Mouse (Mus musculus): Measurements from ENCODE around the gene Blm.

The Blm gene

DNA sequence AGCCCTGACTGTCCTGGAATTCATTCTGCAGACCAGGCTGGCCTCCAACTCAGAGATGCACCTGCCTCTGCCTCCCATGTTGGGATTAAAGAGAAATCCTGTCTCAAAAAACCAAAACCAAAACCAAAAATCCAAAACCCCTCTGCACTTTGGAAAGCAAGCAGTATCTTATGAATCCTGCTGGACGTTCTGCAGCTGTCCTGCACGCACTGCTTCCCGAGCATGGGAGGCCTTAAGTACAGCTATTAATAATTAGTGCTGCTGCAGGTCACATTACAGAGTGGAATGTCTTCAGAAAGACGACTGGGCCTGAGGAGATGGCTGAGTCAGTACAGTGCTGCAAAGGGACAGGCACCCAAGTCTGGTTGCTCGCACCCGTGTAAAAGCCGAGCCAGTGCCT, 73.0 kb downstream of the Blm start:
- DNase-seq (ENCODE audit: extremely low spot score, low spot score) = no peak

DNA sequence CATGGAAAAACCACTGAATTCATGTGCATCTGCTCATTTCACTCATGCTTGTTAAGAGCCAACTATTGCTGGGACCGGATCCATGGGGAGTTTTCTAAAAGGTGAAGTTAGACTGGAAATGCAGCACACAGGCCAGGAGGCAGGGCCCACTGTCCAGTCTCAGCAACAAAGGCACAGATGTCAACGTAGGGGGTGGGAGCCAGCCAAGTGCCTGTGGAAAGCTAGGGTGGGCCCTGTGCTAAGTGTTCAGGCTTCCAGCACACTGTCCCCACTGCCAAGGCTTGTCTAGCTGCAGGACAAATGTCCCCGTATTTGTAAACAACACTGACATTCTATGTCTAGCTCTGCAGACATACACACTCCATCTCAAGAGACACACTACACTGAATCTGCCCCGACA, 74.0 kb downstream of the Blm start:
- DNase-seq (ENCODE audit: extremely low spot score, low spot score) = no peak

DNA sequence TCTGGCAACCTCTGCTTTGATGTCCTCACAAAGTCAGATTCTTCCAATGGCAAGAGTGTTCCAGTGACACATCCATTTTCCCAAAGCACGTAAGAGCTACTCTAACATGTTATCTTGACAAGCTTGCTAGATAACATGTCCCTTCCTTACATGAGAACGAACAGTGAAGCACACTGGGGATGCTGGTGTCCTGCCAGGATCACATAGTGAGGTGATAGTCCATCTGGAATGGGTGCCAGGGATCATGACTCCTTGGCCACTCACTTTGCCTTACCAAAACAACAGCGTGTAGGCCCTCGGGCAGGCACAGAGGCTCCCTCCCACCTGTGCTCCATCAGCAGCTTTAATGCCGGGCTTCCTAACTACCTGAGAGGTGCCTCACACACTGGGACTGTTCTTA, 74.7 kb downstream of the Blm start:
- DNase-seq (ENCODE audit: extremely low spot score, low spot score) = no peak

DNA sequence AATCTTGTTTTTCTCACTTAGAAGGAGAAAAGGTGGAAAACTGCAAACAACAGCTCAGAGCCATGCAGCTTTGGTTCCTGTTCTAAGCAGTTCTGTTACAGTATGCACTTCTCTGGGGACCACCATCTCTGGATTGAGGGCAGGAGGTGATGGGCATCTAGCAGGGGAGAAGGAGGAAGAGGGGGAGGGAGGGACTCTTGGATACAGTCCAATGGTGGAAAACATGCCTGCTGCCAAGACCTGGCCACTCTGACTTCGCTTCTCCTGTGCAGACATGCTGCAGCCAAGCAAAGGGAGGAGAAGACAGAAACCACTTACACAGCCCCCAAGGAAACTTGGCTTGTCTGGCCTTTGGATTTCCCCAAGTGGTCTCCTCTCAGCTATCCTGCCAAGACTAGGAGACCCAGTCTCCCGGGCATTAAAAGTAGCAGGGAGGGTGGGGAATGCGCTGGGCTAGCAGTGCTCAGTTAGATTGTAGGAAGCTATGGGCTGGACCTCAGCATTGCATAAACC, 77.0 kb downstream of the Blm start:
- DNase-seq (ENCODE audit: extremely low spot score, low spot score) = no peak

DNA sequence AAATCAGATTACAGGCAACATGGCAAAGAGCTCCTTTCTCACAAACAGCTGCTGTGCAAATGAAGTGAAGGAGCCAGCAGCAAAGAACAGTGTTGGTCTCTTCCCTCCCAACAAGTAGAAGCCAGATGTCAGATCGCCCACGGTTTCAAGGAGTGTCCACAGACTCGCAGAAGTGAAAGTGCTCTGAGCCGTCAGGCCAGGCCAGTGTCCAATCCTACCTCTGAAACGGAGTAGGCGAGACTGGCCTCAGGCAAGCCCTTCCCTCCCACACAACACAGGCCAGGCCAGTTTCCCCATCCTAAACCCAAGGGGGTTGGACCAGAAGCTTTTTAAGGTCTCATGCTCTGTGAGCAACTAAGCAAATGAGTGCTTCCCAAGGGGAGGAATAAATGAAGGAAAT, 77.7 kb downstream of the Blm start:
- no peak for DNase-seq (ENCODE audit: extremely low spot score, low spot score)

DNA sequence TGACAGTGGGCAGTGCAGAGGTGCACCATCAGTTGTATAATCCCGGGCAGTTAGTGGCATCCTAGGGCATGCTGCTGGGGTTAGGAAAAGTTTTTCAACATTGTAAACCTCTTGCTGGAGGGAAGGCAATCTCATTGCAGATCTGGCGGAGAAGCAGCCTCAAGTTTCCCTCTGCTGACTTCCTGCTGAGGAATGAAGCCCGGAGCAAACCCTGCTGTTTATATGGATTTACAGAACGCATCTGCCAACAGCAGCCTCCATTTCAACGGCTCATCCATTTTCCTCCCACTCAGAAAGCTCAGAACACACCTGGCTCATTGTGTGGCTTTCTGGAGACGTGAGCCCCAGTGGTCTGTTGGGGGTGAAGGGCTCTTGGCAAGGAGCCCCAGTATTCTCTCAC, 78.6 kb downstream of the Blm start:
- no peak for DNase-seq (ENCODE audit: extremely low spot score, low spot score)

DNA sequence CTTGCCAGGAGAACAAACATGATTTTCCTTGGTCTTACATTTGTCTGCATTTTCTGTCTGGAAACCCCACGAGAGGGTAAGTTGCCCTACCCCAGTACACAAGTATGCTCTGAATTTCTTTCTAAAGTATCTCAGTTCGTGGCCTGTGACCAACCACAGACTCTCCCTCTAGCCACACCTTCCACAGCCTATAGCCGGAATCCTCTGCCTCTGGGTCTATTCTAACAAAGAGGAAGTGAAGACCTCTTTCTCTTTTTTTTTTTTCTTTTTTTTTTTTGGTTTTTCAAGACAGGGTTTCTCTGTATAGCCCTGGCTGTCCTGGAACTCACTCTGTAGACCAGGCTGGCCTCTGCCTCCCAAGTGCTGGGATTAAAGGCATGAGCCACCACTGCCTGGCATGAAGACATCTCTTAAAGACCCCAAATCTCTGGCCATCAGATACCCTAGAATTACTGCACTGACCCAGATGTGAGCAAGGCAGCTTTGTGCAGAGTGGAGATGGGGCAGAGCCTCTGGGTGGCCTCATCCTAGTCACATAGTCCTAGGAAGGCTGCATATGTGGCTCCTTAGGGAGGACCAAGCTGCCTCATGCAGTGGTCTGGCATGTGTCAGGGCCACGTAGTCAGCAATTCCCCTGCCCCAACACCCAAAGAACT, 79.3 kb downstream of the Blm start:
- DNase-seq (ENCODE audit: extremely low spot score, low spot score) = no peak

DNA sequence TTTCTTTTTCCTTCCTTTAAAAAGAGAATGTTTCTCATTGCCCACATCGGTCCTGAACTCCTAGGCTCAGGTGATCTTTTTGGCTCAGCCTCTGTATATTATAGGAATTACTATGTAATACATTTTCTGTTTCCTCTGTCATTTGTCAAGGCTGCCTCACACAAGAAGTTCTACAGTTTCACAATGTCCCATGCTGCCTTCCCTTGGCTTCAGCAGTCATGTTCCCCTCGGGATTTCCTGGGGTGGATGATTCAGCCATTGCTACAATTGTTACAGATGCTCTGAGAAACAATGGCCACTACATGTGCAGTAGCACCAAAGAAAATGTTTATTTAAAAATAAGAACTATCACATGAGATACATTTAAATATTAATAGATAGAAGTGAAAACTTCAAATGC, 80.1 kb downstream of the Blm start:
- no peak for DNase-seq (ENCODE audit: extremely low spot score, low spot score)

DNA sequence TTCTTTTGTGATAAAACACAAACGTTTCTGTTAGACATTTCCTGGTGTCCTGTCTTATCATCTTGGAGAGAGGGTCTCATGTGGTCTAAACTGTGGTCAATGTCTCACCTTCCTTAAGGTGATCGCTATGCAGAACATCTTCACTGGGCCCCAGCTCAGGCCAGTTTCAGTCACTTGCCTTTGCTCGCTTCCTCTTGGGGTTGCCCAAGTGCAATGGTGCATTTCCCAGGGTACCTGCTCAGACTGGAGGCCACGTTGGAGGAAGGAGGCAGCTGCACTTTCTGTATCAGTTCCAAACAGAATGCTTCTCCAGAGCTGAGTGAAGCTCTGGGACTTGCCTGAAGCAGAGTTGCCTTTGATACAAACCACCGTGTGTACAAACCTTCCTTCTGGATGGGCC, 80.9 kb downstream of the Blm start:
- no peak for DNase-seq (ENCODE audit: extremely low spot score, low spot score)

DNA sequence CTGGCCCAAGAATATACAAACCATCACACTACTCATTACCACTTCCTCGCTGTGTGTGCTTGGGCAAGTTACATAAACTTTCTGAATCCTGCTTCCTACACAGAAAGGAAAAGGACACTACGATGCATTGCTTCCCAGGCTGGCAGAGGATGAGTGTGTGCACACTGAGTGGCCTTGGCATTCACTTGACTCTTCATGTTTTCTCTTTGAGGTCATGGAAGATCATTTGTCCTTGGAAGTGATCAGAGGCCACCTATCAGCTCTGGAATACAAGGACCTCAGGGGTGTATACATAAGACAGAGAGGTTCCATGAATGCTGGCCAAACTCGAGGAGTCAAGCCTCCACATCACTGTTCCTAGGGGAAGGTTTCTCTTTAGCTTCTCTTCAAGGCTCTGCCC, 81.8 kb downstream of the Blm start:
- no peak for DNase-seq (ENCODE audit: extremely low spot score, low spot score)

DNA sequence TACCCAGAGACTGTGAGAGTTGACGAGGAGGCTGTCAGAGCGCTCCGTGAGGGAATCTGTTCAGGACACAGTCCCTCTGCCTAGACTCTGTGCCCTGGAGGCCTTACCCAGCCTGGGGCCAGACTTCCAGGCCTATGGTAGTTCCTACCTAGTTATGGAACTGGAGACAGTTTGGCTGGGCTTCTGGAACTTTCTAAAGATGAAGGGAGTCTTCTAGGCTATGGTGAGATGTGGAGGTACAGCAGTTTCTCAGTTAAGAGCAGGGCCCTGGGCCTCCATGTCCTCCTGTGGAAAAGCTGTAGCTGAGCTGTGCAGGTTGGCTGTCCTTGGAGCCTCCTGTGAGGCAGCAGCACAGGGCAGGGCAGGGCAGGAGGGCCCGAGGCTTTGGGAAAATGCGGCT, 82.7 kb downstream of the Blm start:
- no peak for DNase-seq (ENCODE audit: extremely low spot score, low spot score)

DNA sequence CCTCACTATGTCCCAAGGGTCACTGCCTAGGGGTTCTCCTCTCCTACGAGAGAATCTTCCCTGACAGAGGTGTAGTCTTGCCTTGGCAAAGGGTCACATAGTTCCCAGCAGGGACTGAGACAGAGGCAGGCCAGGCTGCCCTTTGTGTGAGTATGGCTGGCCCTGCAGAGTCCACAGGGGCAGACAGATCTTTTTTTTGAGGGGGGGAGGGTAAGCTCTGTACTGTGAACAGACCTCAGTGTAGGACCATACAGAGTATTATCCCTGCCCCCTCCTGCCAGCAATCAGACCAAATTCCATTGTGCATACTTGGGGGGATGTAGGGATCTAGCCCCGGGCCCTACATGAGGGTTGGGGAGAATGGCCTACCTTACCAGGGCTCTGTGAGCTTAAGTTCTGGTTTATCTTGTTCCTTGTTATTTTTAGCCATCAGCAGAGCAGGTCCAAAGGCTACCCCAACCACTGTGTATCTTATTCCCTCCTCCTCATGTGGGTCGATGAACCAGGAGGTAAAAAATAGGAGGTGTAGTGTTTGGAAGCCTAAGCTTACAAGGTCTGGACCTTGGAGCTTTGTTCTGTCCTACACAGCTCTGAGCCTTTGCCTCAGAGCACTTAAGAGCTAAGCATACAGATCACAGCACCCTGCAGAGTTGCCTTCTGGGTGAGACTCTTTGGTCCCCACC, 83.2 kb downstream of the Blm start:
- no peak for DNase-seq (ENCODE audit: extremely low spot score, low spot score)

DNA sequence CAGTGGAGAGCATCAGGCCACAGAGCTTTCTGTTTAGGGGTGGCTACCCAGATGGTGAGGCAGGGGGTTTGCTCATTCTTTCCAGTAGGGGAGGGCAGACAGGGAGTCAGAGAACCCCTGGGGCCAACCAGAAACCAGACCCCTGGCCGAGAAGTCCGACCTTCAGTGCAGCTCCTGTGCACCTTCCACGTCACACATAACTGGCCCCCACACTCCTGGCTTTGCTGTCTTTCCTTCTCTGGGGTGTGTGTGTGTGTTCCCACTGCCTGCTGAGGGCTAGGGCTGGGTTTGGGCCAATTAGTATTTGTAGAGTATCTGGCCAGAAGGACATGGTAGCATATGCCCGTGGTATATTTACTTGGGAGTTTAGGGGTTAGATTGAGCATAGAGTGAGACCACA, 84.6 kb downstream of the Blm start:
- no peak for DNase-seq (ENCODE audit: extremely low spot score, low spot score)

DNA sequence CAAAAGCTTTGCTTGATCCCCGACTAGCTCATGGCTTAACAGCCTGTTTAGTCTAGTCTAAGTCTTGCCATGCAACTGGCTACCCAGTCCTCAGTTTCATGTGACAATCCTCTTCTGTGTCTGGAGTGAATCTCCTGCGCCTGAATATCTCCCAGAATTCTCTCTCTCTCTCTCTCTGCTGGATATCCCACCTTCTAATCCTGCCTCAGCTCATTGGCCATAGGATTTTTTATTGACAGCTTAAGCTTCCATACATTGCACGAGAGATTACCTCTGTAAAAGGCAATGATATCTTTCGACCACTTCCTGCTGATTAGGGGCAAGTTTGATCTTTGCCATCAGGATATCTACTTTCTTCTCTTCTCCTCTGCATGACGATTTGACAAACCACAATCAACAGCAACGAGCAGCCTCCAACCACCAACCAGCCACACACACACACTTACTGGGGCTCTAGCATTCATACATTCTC, 85.3 kb downstream of the Blm start:
- no peak for DNase-seq (ENCODE audit: extremely low spot score, low spot score)

DNA sequence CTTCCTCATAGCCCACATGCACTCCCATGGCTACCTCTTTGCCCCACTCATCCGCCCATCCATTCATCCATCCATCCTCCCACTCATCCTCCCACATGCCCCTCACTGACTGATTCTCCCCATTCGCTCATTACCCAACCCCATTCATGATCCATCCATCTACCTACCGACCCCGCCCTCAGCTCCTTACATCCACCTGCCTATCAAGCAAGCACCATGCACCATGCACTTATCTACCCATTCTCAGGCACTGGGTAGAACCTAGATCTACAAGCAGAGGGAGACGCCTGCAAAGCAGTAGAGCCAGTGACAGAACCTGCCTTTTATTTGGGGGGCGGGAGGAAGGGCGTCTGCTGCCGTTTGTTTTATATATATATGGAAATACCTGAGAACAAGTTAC, 87.6 kb downstream of the Blm start:
- no peak for DNase-seq (ENCODE audit: extremely low spot score, low spot score)

DNA sequence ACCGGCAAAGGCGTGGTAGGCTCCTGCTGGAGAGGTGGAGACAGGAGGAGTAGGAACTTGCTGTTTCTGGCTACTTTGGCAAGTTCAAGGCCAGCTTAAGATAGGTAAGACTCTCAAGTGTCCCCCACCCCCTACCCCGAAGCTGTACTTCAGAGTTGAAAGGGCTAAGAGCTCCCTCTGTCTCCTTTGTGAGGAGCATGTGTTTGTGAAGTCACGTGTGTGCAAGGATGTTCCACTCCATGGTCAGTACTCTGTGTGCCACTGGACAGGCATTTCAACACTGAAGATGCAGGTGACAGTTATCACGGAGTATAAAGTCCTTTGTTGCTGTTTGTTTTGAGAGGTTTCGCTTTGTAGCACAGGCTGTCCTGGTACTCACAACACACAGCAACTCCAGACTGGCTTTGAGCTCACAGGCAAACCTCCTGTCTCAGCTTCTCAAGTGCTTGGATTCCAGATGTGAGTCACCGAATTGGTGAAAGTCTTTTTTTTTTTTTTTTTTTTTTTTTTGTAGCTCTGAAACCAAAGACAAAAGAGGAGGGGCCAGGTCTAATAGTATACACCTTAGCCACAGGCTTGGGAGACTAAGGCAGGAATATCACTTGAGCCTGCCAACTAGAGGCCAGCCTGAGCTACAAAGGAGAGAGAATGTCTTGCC, 88.6 kb downstream of the Blm start:
- no peak for DNase-seq (ENCODE audit: extremely low spot score, low spot score)

DNA sequence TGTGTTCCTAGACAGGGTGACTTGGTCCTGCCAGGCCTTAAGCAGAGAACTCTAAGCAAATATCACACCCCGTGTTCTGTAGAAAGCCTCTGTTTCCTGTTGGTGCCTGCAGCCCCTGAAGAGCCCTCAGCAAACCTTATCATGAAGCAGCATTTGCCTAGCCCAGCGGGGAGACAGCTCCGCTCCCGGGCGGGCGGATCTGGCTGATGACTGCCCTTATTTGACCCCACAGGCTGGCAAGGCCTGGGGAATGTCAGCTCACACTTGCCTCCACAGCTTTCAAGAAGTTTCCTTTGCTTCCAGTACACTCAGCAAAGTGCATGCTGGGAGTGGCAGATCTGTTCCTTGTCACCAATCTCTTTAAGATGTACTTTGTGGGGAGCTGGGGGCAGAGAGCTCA, 89.4 kb downstream of the Blm start:
- DNase-seq (ENCODE audit: extremely low spot score, low spot score) = peak; percentile 45

DNA sequence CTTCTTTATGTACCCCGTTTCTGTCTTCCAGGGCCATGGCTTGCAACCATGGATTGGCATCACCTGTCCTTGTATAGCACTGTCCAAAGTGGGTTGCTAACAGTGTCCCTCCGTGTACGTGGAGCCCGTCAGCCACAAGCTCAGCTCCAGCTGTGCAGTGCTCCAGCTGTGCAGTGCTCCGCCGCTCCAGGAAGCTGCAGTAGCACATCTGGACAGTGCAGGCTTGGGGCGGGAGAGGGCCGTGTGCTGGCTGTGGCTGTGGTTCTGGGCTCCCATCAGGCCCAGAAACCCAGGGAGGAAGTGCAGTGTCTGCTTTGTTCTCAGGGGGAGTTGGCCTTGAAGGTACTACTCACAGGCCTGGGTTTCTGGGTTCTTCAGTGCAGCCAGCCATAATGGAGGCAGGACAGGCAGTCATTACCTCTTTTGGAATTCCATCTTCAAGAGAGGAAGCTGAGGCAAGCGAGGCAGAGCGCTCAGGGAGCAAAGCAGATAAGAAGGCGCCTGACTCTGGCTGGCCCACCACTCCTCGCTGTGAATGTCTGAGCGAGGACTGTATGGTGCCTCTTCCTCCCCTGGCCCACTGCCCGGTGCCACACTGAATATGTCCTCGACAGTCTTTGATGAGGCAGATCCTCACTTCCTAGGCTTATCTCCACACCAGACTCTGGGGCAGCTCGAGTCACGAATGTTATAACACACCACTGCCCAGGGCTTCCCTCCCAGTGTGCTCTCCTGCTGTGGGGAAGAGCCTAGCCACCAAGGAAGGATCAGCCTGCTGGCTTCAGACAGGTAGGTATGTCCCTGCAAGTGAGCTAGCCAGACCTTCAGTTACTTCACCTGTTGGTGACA, 90.3 kb downstream of the Blm start:
- no peak for DNase-seq (ENCODE audit: extremely low spot score, low spot score)

DNA sequence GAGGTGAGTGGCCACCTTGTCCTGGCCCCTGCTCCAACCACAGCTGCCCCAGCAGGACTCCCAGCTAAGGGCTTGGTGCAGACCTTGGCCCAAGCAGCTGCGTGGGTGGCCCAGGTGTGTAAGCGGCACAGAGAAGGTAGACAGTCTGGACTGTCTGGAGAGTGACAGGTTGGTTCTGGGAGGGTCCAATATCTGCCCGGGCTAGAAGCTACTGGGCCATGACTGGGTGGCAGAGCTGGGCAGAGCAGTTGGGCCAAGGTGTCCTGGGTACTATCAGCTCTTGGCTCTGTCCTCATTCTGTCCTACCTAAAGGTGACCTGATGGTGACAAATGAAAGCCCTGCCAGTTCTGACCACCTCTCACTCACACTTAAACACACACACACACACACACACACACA, 91.8 kb downstream of the Blm start:
- DNase-seq (ENCODE audit: extremely low spot score, low spot score) = no peak

DNA sequence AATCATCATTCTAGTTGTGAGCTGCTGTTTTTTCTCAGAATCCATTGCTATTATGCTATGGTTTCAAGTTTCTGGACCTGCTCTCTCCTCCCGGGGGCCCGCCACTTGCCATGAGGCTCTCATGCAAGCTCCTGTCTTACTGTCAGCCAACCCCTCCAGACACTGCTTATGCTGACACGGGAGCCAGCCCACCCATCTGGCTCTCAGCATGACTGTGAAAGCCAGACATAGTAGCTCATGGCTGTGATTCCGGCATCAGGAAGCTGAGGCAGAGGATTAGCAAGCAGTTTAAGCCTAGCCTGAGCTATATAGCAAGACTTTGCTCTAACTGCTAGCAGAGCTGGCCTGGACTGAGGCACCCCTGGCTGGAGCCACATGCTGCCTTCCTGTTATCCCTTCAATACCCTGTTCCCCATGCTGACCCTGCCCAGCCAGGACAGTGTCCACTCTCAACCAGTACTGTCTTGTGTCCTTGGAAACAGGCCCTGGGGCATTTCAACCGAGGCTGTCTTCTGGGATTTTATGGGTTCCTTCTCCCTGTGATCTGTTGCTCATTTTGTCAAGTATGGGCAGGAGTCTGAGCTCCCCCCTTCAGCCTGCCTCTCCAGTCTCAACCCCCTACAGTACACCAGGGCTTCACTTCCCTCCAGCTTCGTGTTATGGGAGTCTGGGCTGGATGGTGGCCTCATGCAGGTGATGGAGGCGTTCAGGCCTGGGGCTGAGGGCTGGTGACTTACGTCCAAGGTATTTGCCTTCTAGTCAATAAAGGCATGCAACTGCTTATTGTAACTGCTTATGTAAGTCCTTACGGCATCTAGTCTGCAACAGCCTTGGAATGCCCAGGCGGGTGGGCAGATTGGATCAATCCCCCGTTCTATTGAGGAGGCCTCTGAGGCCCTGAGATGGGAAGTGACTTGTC, 92.7 kb downstream of the Blm start:
- DNase-seq (ENCODE audit: extremely low spot score, low spot score) = no peak

DNA sequence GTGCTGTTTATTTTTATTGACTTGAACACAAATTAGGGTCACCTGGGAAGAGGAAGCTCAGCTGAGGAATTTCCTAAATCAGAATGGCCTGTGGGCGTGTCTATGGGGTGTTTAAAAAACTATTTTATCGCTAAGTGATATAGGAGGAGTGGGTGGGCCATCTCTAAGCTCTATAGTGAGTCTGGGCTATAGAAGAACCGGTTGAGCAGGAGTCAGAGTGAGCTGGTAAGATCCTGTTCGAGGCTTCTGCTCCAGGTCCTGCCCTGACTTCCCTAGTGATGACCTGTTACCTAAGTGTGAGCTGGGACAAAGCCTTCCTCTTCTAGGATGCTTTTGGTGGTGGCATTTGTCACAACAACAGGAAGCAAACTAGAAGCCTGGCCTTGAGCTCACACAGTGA, 94.2 kb downstream of the Blm start:
- no peak for DNase-seq (ENCODE audit: extremely low spot score, low spot score)

Measured in neural tube, embryonic 10.5 days (tissue).